Mouse (Mus musculus): Measurements from ENCODE around the gene Scube2.

GRCm38 (mm10) chr7:109838613-109839012 lies 26.9 kb downstream of the Scube2 start:
- TF ChIP-seq ZKSCAN1 (IDR thresholded peaks at IDR 0.05; ENCODE audit: low read depth, low read length) (no peak), POLR2A (IDR thresholded peaks at IDR 0.05; ENCODE audit: control insufficient read depth in 1 of 2, insufficient read depth in 1 of 2, low read depth in 1 of 2, low read length in 2 of 2, poor library complexity in 1 of 2) (no peak), NRF1 (IDR thresholded peaks at IDR 0.05; ENCODE audit: insufficient read depth, low read depth, low read length, poor library complexity, severe bottlenecking) (no peak), EP300 (IDR thresholded peaks at IDR 0.05; ENCODE audit: low read depth in 1 of 2, low read length in 2 of 2) (peak in 1 of 2 experiments; percentile 63; a peak in 2 of 4 replicates), CTCF (IDR thresholded peaks at IDR 0.05 in 2 of 3, conservative IDR thresholded peaks at IDR 0.05 in 1 of 3; ENCODE audit: control insufficient read depth in 1 of 3, insufficient read depth in 1 of 3, low read depth in 2 of 3, low read length in 3 of 3, poor library complexity in 1 of 3, severe bottlenecking in 1 of 3) (no peak), POLR2AphosphoS2 (IDR thresholded peaks at IDR 0.05; ENCODE audit: low read length) (no peak)
